Mouse (Mus musculus): ENCODE data around the gene Stac3. TPM values are rescaled to one million over a fixed set of nuclear protein-coding genes. Genes with fewer than 3 reads are reported as not detected.

Stac3 gene
- 0.16 and 0.37 TPM in 2 replicates for polyA plus RNA-seq (2012; rRNA removed)
- polyA plus RNA-seq (2014; fragmentation: Nextera tagmentation; extraction: Ambion mirVana), result not detected in 2 replicates

DNA sequence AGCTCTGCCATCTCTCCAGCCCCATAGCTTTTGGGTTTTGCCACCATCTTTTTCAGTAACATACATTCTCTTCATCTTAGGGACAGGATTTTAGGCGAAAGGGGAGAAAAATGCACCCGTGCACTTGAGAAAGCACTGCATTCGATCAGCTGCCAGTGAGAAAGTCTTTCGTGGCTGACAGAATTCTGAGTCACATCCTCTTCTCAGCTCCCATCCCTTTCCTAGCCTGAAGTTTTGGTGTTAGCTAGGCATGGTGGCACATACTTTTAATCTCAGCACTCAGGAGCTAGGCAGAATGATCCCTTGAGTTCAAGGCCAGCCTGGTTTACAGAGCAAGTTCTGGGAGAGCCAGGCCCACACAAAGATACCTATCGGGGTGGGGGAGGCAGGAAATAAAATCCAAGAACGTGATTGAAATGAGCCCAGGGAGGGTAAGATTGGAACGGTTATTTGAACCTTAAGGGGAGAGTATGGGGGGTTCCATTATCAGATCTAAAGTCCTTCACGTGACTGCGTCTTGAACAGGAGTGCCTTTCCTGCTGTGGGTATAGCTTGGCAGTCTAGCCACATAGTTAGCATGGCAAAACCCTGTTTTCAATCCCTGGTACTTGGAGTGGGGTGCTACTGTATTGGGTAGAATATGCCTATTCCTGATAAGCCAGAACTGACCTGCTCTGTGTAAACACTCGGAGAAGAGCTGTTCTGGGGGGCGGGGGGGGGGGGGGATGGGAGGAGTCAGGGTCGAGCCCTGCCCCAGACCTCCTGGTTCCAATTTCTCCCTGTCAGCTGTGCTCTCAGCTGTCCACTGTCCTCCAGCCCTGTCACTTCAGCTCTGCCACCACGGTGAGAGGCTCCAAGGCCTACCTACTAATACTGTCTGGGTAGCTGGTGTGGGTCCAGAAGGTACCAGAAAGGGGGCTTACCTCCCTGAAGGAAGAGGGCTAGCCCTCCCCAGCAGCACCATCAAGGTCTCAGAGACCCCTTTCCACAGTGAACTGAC is at the start of gene Stac3:
Gene Stac3, plus strand, starts transcription at position 793 of the 1,000 bp plus-strand sequence.
- Histone ChIP-seq H3K27me3 (ENCODE audit: control insufficient read depth, insufficient read depth, low read length) (no peaks in the 10 kb centered on the region), H3K4me1 (replicated peaks; ENCODE audit: control insufficient read depth in 2 of 2, insufficient read depth in 2 of 2, low read length in 1 of 2) (no peaks in the 10 kb centered on the region), H3K9ac (replicated peaks) (no peak within 1 kb of the TSS), H3K36me3 (replicated peaks; ENCODE audit: control insufficient read depth, insufficient read depth, low read depth) (peaks cover 1% of the 10 kb centered on the region; the same call in 1 of the 2 replicates), H3K4me3 (ENCODE audit: insufficient read depth in 1 of 2, low read depth in 2 of 2, low read length in 2 of 2) (no peak within 1 kb of the TSS), H3K27ac (no peak within 1 kb of the TSS), H3K4me2 (ENCODE audit: low read depth) (no peak within 1 kb of the TSS), H3K9me3 (ENCODE audit: control insufficient read depth, low read length) (no peaks in the 10 kb centered on the region)
- TF ChIP-seq CTCF (IDR thresholded peaks at IDR 0.05; ENCODE audit: low read depth) (no peak), EP300 (IDR thresholded peaks at IDR 0.05; ENCODE audit: low read depth) (no peak)
- no peak for ATAC-seq (ENCODE audit: insufficient read depth)
- 54% methylated on average over 13 of the region's 13 CpGs for WGBS (ENCODE audit: insufficient replicate concordance)
- DNase-seq (ENCODE audit: low read depth in 3 of 3, low spot score in 3 of 3), result no peak

DNA sequence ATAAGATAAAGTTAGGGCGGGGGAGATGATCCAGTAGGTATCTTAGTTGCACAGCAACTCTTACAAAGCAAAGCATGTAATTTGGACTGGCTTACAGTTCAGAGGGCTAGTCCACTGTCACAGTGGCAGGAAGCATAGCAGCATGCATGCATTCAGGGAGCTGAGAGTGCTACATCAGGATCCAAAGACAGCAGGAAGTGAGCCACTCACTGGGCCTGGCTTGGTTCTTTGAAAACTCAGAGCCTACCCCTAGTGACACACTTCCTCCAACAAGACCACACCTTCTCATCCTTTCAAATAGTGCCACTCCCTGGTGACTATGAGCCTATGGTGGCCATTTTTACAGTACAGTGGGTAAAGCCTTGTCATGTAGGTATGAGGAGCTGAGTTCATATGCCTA is 47.8 kb upstream of the Stac3 start:
- ATAC-seq (ENCODE audit: insufficient read depth), result no peak
- peaks cover 17% of the 10 kb centered on the region for H3K36me3 ChIP-seq (replicated peaks; ENCODE audit: control insufficient read depth, insufficient read depth, low read depth)
- H3K27ac ChIP-seq, result no peak overlapping the region
- no peak for DNase-seq (ENCODE audit: low read depth in 3 of 3, low spot score in 3 of 3)
- H3K4me2 ChIP-seq (ENCODE audit: low read depth), result no peak overlapping the region
- H3K27me3 ChIP-seq (ENCODE audit: control insufficient read depth, insufficient read depth, low read length), result no peaks in the 10 kb centered on the region
- H3K4me3 ChIP-seq (ENCODE audit: insufficient read depth in 1 of 2, low read depth in 2 of 2, low read length in 2 of 2), result no peak overlapping the region
- H3K9me3 ChIP-seq (ENCODE audit: control insufficient read depth, low read length), result no peaks in the 10 kb centered on the region
- TF ChIP-seq CTCF (IDR thresholded peaks at IDR 0.05; ENCODE audit: low read depth) (no peak), EP300 (IDR thresholded peaks at IDR 0.05; ENCODE audit: low read depth) (no peak)
- H3K4me1 ChIP-seq (replicated peaks; ENCODE audit: control insufficient read depth in 2 of 2, insufficient read depth in 2 of 2, low read length in 1 of 2), result no peaks in the 10 kb centered on the region
- H3K9ac ChIP-seq (replicated peaks), result no peak overlapping the region
- WGBS (ENCODE audit: insufficient replicate concordance), result 79% methylated on average over 1 of the region's 1 CpGs

DNA sequence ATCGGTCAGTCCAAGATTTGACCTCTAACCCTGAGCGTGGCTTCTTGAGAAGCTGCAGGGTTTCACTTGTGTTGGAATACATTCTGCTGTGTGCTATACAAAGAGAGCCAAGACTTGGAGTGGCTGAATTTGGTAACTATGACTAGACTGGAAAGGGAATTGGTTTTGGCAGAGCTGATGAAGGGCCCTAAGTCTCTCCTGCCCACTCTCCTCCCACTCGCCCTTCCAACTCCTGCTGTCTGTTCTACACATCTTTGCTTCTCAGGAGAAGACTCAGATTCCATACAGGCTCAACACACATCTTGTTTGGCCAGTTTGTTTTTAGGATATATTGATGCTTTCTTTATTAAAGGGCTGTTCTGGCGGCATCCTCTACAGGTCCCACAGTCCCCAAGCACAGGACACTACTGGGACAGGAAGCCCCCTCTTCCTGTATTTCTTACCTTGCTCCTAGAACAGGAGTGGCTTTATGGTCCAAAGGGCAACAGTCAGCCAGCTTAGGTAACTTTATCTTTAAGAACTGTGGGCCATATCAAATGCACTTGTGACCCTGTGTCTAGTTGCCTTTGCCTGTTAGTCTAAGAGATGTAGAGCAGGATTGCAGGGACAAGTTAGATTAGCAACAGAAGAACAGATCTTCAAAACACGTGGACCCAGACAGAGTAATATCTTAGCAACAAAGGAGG is 38.9 kb upstream of the Stac3 start:
- no peaks in the 10 kb centered on the region for H3K4me1 ChIP-seq (replicated peaks; ENCODE audit: control insufficient read depth in 2 of 2, insufficient read depth in 2 of 2, low read length in 1 of 2)
- H3K27ac ChIP-seq, result no peak overlapping the region
- WGBS (ENCODE audit: insufficient replicate concordance), result 73% methylated on average over 5 of the region's 5 CpGs
- H3K9ac ChIP-seq (replicated peaks), result no peak overlapping the region
- H3K4me2 ChIP-seq (ENCODE audit: low read depth), result no peak overlapping the region
- DNase-seq (ENCODE audit: low read depth in 3 of 3, low spot score in 3 of 3), result no peak
- H3K36me3 ChIP-seq (replicated peaks; ENCODE audit: control insufficient read depth, insufficient read depth, low read depth), result peaks cover 10% of the 10 kb centered on the region
- no peaks in the 10 kb centered on the region for H3K27me3 ChIP-seq (ENCODE audit: control insufficient read depth, insufficient read depth, low read length)
- H3K9me3 ChIP-seq (ENCODE audit: control insufficient read depth, low read length), result no peaks in the 10 kb centered on the region
- TF ChIP-seq EP300 (IDR thresholded peaks at IDR 0.05; ENCODE audit: low read depth) (no peak), CTCF (IDR thresholded peaks at IDR 0.05; ENCODE audit: low read depth) (no peak)
- no peak for ATAC-seq (ENCODE audit: insufficient read depth)
- no peak overlapping the region for H3K4me3 ChIP-seq (ENCODE audit: insufficient read depth in 1 of 2, low read depth in 2 of 2, low read length in 2 of 2)

DNA sequence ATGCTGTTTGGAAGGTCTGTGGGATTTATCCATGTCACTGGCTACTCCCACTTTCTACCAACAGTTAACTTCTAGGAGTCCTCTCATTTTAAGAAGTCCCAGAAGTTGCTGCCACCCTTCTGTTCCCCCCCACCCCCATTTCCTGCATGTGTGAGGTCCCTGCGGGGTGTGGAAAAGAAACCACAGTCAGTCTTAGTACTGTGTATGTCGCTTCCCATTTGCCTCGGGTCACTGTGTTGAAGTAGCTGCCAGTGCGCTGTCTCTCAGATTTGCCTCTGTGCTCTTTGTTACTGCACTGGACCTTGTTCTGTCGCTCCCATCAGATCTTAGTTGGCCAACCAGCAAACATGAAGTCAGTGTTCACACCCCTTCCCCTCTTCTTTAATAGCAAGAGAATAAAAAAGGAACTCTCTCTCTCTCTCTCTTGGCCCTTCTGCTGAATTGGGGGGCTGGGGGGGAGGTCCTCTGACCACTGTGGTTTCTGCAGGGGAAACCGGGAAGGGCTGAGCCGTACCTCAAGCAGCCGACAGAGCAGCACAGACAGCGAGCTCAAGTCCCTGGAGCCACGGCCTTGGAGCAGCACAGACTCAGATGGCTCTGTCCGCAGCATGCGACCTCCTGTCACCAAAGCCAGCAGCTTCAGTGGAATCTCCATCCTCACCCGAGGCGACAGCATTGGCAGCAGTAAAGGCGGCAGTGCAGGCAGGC is 30.1 kb upstream of the Stac3 start:
- no peaks in the 10 kb centered on the region for H3K9me3 ChIP-seq (ENCODE audit: control insufficient read depth, low read length)
- no peak overlapping the region for H3K4me2 ChIP-seq (ENCODE audit: low read depth)
- H3K4me3 ChIP-seq (ENCODE audit: insufficient read depth in 1 of 2, low read depth in 2 of 2, low read length in 2 of 2), result no peak overlapping the region
- H3K27ac ChIP-seq, result no peak overlapping the region
- ATAC-seq (ENCODE audit: insufficient read depth), result no peak
- peaks cover 0 to 2% of the 10 kb centered on the region in 2 experiments; a peak in 1 of 4 replicates for H3K4me1 ChIP-seq (replicated peaks; ENCODE audit: control insufficient read depth in 2 of 2, insufficient read depth in 2 of 2, low read length in 1 of 2)
- no peak for TF ChIP-seq CTCF (IDR thresholded peaks at IDR 0.05; ENCODE audit: low read depth)
- TF ChIP-seq EP300 (IDR thresholded peaks at IDR 0.05; ENCODE audit: low read depth), result no peak
- no peaks in the 10 kb centered on the region for H3K27me3 ChIP-seq (ENCODE audit: control insufficient read depth, insufficient read depth, low read length)
- H3K36me3 ChIP-seq (replicated peaks; ENCODE audit: control insufficient read depth, insufficient read depth, low read depth), result no peaks in the 10 kb centered on the region; the same call in 1 of the 2 replicates
- DNase-seq (ENCODE audit: low read depth in 3 of 3, low spot score in 3 of 3), result no peak
- no peak overlapping the region for H3K9ac ChIP-seq (replicated peaks)
- 29% methylated on average over 15 of the region's 15 CpGs for WGBS (ENCODE audit: insufficient replicate concordance)

All from liver, embryonic 14.5 days (tissue).